Mouse (Mus musculus): Measurements from ENCODE around the gene Mgll.
A peak's percentile ranks its signal among the peaks of the same experiment; 100 is the strongest.

Gene Mgll

GRCm38 (mm10) chr6:88827395-88828205 is 103.4 kb downstream of the Mgll start:
- peak in 1 of 2 experiments; percentile 57 for DNase-seq (ENCODE audit: low spot score in 2 of 2)

GRCm38 (mm10) chr6:88828206-88829009 is 104.2 kb downstream of the Mgll start:
- DNase-seq (ENCODE audit: low spot score in 2 of 2) = no peak

- no peak for DNase-seq (ENCODE audit: low spot score in 2 of 2)
These were observed 105.4 kb downstream of the Mgll start for GRCm38 (mm10) chr6:88829579-88829978.

GRCm38 (mm10) chr6:88830112-88830702 is 106.0 kb downstream of the Mgll start:
- no peak for DNase-seq (ENCODE audit: low spot score in 2 of 2)

DNA sequence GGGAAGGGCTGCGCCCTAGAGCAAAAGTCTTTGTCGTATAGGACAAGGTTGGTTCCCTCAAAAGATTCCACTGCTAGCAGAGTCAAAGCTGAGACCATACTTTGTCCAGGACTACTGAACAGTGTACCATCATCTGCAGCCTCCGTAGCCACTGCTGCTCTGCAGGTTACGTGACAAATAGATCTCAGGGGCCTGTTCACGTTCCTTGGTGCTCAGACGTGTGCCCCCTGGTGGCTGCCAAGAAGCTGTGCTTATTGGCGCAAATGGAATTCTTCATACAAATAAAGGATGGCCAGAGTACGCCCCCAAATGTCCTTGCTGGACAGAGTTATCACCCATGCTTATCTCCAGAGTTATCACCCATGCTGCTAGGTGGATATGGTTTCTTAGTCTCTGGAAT is 107.2 kb downstream of the Mgll start:
- DNase-seq (ENCODE audit: low spot score in 2 of 2) = no peak

GRCm38 (mm10) chr6:88832663-88833062 is 108.5 kb downstream of the Mgll start:
- DNase-seq (ENCODE audit: low spot score in 2 of 2) = no peak

GRCm38 (mm10) chr6:88833340-88834140 is 109.3 kb downstream of the Mgll start:
- no peak for DNase-seq (ENCODE audit: low spot score in 2 of 2)

DNA sequence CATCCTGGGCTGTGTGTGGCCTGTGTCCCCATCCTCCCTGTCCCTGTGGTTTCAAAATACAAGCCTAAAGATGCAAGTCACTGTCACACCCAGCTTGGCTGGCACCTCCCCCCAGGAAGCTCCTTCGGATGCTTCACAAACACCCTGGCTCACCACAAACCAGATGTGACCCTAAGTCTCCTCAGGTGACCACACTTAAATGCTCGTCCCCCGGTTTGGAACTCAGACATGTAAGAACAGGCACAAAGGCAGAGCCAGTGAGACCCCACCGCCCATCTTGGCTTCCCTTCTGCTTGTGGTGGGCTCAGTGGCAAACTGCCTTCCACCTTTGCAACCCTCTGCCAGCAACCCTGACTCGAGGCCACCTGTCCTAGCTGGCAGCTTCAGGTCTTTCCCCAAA is 110.8 kb downstream of the Mgll start:
- no peak for DNase-seq (ENCODE audit: low spot score in 2 of 2)

DNA sequence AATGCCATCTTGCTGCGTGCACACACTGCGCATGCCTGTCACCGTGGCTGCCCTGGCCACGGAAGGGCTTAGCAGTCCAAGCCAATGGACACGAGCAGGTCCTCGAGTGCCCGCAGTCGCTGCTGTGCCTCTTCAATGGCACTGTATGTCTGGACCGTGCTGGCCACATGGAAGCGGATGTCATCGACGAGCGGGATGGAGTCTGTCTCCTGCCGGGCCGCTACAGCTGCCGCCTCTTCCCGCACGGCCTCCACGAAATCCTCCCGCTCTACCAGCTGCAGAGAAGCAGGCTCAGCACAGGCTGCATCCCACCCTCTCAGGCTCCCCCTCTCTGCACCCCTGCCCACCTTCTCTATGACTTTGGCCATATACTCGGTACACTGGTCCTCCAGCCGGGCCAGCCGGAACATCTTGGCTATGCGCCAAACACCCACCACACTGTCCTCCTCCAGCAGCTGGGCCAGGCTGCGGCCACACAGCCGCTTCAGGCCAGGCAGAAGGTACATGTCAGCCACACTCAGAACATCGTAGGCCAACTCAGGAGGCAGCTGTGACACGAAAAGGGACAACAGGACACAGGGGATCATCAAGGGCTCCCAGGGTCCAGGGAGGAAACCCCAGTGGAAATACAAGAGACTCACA is 112.1 kb downstream of the Mgll start:
- no peak for DNase-seq (ENCODE audit: low spot score in 2 of 2)

GRCm38 (mm10) chr6:88837999-88838398 is 113.8 kb downstream of the Mgll start:
- no peak for DNase-seq (ENCODE audit: low spot score in 2 of 2)

- DNase-seq (ENCODE audit: low spot score in 2 of 2) = no peak
These were observed 114.4 kb downstream of the Mgll start for GRCm38 (mm10) chr6:88838613-88839012.

DNA sequence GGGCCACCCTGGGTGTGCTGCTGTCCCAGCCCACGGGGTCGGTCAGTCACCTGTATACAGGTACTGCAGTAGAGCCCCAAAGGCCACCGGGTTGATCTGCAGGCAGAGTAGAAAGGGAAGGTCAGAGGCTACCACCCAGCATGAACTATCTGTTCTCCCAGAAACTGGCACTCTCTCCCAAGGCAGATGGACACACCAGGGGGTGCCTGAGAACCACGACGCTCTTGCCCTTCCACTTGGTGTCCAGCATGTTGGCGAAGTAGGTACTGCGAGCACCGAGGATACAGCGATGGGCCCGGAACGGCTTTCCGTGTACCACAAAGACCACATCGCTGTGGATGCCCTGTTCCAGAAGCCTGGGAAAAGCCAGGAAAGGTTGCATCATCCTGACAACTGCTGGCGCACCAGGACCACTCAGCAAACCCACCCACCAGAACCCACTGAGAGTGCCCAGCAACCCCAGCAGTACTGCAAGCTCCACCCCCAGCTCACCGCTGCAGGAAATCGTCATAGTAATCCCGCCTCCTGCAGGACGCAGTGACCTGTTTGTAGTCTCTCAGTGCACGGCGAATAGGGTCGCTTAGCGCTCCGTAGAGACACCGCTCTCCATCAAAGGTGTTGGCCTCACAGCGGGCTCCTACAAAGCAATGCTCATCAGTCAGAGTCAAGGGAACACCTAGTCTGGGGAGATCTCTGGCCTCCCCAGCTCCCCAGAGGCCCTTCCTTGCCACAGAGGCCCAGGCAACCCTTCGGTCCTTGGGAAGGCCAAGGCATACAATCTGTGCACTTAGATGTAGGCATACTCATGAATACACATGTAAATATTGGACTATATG is 115.1 kb downstream of the Mgll start:
- DNase-seq (ENCODE audit: low spot score in 2 of 2) = no peak

DNA sequence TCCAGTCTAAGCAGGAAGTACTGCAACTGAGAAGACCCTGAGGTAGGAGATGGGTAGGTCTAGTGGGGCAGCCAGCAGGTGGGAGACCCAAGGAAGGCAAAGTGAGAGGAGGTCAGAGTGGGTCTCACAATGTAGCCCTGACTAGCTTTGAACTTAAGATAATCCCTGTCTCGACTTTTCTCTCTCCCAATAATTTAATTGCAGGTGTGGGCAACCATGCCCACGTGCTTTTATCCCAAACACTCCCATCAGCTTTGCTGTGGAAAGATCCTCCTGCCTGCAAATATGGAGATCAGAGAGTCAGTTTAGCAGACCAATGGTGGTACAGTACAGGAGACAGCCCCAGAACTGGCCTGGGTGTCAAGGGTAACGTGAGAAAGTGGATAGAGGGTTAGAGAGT is 116.0 kb downstream of the Mgll start:
- DNase-seq (ENCODE audit: low spot score in 2 of 2) = no peak

GRCm38 (mm10) chr6:88840791-88841513 is 116.7 kb downstream of the Mgll start:
- no peak for DNase-seq (ENCODE audit: low spot score in 2 of 2)

GRCm38 (mm10) chr6:88841514-88841780 is 117.2 kb downstream of the Mgll start:
- no peak for DNase-seq (ENCODE audit: low spot score in 2 of 2)

GRCm38 (mm10) chr6:88841781-88842689 is 117.8 kb downstream of the Mgll start, which contains the start of gene Abtb1:
Abtb1 (minus strand) TSS chr6:88841984.
- peak; percentile 99 for DNase-seq (ENCODE audit: low spot score in 2 of 2)

DNA sequence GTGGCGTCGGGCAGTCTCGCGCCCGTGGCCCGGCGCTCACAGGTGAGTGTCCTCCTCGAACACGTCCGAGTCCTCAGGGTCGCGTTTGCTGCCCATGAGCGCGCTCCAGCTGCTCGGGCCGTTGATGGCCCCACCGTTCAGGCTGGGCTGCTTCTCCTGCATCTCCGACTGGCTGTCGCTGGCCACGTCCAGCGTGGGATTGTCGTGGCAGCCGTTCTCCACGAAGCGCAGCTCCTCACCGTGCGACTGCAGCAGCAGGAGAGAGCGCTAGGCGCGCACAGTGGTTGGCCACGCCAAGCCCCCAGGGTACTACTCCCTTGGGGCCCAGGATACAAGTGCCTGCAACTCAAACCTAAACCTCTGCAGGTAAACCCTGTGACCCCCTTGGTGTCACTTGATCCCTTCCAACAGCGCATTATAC is 118.5 kb downstream of the Mgll start:
- peak; percentile 52 to 72 for DNase-seq (ENCODE audit: low spot score in 2 of 2)

GRCm38 (mm10) chr6:88843241-88843640 is 119.0 kb downstream of the Mgll start:
- DNase-seq (ENCODE audit: low spot score in 2 of 2) = no peak

All from frontal cortex, postnatal 36 days (tissue).